Mouse (Mus musculus): ENCODE results near the gene Macf1. TPM values are rescaled to one million over a fixed set of nuclear protein-coding genes. Genes with fewer than 3 reads are reported as not detected.
A peak's percentile ranks its signal among the peaks of the same experiment; 100 is the strongest.
"Not testable (repeated sequence)": the region's sequence is repeated elsewhere in the genome, so short reads cannot be mapped to it uniquely, and the experiment has no call there.

Macf1 gene
- total RNA-seq, 4 experiments from 2014 or later: 214 to 262 (median 235) TPM

- DNase-seq (ENCODE audit: low spot score in 2 of 2): no peak
Observed at GRCm38 (mm10) chr4:123670598-123670997, 13.6 kb downstream of the Macf1 start.

DNA sequence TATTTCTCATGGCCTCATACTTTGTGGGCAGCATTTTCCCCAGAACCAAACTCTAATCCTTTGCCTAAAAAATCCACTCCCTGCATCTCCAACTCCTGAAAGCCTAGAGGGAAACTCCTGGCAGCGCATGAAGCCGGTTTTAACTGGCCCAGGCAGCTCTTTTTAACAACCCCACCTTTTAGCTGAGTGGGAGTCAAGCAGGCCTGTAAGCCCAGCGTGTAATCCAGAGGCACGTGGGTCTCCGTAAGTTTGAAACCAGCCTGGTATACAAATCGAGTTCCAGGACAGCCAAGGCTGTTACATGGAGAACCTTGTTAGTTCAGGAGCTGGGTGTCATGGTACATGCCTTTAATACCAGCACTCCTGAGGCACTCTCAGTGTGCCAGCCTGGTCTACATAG lies 14.5 kb downstream of the Macf1 start:
- no peak for DNase-seq (ENCODE audit: low spot score in 2 of 2)

GRCm38 (mm10) chr4:123667260-123667867 lies 16.8 kb downstream of the Macf1 start:
- DNase-seq (ENCODE audit: low spot score in 2 of 2): peak in 1 of 2 experiments; percentile 70

DNA sequence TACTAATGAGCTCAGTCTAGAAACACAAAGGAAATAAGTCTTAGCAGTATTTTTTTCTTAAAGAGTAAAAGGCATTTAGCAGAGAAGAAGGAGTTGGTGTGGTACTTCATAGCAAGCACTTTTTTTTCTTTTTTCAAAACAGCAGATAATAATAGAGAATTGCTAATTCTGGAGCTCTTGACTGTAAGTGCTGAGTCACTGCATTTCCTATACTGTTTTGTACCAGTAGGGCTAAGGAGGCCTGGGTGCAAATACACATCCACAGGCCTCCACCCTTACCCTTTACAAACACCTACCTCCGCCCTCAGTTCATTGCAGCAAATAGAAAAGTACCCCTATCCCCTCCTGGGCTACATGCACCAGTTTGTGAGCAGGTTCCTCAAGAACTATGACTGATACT lies 17.6 kb downstream of the Macf1 start:
- no peak for DNase-seq (ENCODE audit: low spot score in 2 of 2)

GRCm38 (mm10) chr4:123665681-123666278 lies 18.4 kb downstream of the Macf1 start:
- no peak for DNase-seq (ENCODE audit: low spot score in 2 of 2)

DNA sequence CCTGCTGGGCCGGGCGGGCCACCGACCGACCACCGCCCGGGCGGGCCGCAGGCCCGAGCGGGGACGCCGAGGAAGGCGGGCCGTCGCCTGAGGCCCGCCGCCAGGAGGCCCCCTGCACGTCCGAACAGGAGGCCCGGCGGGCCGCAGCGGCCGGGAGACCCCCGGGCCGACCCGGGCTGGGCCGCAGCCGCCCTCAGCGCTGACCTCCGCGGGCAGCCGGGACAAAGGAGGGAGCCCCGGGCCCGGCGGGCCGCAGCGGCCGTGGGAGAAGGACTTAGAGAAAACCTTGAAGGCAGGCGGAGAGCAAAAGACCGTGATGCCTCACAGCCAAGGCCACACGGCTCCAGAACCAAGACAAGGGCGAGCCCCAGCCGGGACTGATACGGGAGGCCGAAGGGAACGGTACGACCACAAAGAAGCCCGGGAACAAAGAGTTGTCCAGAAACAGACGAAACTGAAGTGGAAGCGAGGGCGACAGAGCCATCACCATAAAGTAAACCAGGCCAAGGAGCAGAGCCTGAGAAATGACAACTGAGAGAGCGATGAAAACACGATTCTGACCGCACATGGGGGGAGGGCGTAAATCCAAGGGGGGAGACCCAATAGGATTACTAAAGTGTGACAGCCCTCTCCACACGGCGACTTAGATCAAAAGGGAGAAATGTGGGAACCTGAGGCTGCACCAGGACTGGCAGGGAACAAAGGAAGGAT lies 19.1 kb downstream of the Macf1 start:
- DNase-seq (ENCODE audit: low spot score in 2 of 2): no peak

DNA sequence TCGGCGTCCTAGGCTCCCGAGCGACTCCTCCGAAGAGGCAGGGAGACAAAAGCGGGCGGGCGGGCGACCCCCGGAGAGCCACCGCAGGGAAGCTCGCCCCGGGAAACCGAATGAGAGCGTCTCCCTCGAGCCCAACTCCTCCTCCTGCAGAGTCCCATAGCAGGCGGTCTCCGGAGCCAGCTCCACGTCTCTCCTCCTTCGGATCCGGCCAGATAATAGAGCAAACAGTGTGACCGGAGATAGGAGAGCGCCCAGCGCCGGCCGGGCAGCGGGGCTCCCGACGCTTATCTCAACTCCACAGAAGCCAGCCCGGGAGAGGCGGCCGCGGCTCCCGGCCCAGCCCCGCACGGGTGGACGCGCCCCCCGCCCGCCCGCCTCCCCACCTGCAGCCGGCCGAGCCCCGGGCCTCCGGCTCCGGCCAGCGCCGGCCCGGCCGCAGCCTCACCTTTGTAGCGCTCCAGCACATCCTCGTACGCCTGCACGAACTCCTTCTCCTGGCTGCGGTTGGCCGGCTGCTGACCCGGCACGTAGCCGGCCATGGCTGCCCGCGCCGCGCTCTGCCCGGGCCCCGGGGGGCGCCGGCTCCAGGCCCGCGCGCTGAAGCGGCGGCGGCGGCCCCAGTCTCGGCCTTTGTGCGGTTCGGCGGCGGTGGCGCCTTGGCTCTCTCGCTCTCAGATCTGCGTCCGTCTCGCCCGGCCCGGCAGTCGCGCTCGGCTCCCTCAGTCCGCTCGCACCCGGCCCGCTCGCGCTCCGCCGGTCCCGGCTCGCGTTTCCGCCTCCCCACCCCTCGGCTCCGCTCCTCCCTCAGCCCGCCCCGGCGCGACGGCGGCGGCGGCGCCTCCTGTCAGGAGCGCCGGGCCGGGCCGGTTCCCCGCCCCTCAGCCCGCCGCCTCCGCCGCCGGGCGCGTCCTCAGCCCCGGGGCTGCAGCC lies 19.9 kb downstream of the Macf1 start:
- no peak for DNase-seq (ENCODE audit: low spot score in 2 of 2)

DNA sequence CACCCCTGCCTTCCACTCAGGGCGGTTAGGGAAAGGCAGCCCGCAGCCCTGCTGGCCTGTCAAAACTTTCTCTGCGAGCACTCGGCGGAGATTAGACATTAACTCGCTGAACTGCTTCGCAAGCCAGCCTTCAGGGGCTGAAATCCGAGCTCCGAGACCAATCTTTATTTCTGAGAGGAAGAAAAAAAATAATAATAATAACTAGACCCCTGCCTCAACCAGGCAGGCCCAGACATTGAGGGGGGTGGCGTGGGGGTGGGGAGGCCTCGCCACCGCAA lies 20.5 kb downstream of the Macf1 start:
- DNase-seq (ENCODE audit: low spot score in 2 of 2): no peak

GRCm38 (mm10) chr4:123662914-123663687 lies 21.1 kb downstream of the Macf1 start:
- no peak for DNase-seq (ENCODE audit: low spot score in 2 of 2)

- DNase-seq (ENCODE audit: low spot score in 2 of 2): no peak
Observed at GRCm38 (mm10) chr4:123658175-123658574, 26.0 kb downstream of the Macf1 start.

DNA sequence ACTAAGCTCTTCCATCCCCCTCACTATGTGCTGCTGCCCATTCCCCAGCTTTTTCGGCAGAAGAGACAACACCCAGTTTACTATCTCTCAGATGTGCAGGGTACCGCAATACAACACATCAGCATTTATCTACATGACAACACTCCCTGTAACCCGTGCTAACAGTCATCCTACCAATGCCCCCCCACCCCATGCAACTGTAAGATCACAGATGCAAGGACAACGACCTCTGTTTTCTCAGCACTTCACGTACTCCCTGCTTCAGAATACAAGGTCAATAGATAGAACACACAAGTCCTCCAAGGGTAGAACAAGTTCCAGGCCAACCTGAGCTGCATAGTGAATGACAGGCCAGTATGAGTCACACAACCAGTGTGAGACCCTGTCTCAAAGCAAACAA lies 28.9 kb downstream of the Macf1 start:
- DNase-seq (ENCODE audit: low spot score in 2 of 2): no peak

DNA sequence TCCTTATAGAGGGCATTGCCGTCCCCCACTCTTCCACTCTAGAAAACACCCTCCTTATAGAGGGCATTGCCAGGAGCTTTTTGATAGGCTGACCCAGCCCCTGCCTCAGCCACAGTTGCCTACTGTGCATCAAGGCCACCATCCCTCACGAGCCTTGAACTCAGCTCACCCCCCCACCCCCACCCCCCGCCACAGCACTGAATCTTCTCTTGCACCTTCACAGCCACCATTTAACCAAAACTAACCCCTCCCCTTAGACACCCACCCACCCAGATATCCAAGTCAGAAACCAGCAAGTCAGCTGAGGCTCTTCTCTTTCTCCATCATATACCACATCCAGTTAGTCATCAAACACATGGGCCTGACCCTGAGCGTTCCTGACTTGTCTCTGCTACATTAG lies 29.6 kb downstream of the Macf1 start:
- DNase-seq (ENCODE audit: low spot score in 2 of 2): no peak

DNA sequence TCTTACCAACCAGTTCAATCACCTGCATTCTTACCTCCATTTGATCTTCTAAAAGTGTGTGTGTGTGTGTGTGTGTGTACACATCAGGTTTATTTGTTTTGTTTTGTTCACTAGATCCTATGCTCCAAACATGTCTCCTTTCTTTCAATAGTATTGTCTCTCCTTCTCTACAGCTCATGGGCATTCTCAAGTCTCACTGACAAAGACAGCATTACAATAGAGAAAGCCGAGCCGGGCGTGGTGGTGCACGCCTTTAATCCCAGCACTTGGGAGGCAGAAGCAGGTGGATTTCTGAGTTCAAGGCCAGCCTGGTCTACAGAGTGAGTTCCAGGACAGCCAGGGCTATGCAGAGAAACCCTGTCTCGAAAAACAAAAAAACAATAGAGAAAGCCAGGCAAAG lies 30.7 kb downstream of the Macf1 start:
- DNase-seq (ENCODE audit: low spot score in 2 of 2): not testable (repeated sequence)

GRCm38 (mm10) chr4:123652130-123652529 lies 32.0 kb downstream of the Macf1 start:
- no peak for DNase-seq (ENCODE audit: low spot score in 2 of 2)

GRCm38 (mm10) chr4:123649131-123649530 lies 35.0 kb downstream of the Macf1 start:
- DNase-seq (ENCODE audit: low spot score in 2 of 2): no peak

DNA sequence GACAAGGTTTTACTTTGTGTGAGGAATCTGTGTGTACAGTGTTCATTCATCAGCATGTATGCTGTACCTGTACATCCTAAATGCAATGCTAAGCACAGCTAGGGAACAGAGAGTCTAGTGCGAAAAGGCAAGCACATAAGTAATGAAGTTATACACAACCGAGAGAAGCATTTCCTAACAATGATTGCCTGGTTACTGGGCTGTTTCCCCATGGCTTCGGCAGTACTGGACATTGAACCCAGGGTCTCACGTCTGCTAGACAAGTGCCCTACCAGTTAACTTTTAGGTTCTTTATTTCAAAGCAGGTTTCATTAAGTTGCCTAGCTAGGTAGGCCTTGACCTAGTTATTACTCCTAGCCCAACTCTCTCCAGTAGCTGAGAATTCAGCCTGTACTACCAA lies 36.5 kb downstream of the Macf1 start:
- DNase-seq (ENCODE audit: low spot score in 2 of 2): no peak

GRCm38 (mm10) chr4:123647109-123647508 lies 37.1 kb downstream of the Macf1 start:
- no peak for DNase-seq (ENCODE audit: low spot score in 2 of 2)

DNA sequence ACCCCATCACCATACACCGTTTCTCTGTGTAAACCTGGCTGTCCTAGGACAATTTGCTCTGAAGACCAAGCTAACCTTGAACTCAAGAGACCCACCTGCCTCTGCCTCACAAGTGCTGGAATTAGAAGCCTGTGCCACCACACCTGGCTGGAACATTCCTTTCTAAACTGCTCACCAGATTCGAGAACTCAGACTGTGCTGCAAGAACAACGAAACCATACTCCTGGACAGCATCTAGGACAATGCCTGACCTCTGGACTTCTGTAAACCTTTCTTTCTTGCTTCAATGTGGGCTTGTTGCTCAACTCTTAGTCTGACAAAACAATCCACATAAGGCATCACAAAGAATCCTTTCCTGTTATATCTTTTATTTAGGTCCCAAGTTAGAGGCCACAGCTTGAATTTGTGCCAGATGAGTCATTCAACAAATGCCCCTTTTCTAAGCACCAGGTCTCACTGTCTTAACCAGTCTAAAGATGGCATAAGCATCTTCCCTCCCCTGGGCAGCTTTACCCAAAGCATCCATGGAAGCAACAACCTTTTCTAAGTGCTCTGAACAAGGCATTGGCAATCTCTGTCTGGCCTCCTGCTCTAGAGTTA lies 38.8 kb downstream of the Macf1 start:
- DNase-seq (ENCODE audit: low spot score in 2 of 2): no peak

GRCm38 (mm10) chr4:123643561-123643960 lies 40.6 kb downstream of the Macf1 start:
- no peak for DNase-seq (ENCODE audit: low spot score in 2 of 2)

GRCm38 (mm10) chr4:123642877-123643276 lies 41.3 kb downstream of the Macf1 start:
- no peak for DNase-seq (ENCODE audit: low spot score in 2 of 2)

GRCm38 (mm10) chr4:123637136-123637535 lies 47.0 kb downstream of the Macf1 start:
- no peak for DNase-seq (ENCODE audit: low spot score in 2 of 2)

Data from left cerebral cortex, adult 8-10 months (tissue).